Comparison of ENCODE assay signal across 12 mouse cellular contexts in the genomic region with DNA sequence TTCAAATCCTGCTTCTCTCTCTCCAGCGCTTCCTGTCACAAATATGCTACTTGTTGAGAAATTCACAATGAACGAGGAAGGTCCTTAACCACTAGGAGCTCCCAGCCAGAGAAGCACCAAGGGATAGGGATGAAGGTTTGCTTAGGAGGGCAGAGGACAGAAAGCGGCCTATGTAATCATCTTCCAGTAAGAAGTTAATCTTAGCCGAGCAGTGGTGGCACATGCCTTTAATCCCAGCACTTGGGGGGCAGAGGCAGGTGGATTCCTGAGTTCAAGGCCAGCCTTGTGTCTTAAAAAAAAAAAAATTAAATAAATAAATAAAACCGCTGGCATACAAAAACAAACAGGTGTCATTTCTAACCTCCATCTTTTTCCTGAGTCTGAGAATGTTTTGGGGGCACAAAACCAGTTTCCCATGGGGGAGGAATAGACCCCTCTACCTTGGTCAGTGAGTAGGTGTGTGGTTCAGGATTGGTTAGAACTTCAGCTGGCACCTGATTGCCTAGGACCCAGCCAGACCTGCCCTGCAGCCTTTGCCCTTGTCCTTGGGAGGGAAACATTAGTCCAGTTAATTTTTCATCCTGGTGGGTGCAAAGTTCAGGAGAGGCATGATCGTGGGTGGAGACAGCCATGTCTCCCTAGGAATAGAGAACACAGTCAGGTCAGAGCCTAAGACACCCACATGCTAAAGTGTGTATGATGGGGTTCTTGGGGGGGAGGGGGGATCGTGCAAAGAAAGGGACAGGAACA. TPM values are rescaled to one million over a fixed set of nuclear protein-coding genes. Genes with fewer than 3 reads are reported as not detected.
DNase-seq lines count a peak whose midpoint lies in the region; ATAC-seq and TF ChIP-seq lines count a peak whose summit lies in the region.
"Had no signal": no experiment of that assay in that cellular context is flagged by ENCODE, and none has a peak within 500 bp of the region (broad histone marks: within the 10 kb centered on the region; RNA-seq: fewer than 3 reads in every experiment).

No protein-coding gene starts in this region.

- peaks cover 5% of the 10 kb centered on the region for H3K9me3 ChIP-seq in erythroblast, embryonic 14.5 days (ENCODE audit: control insufficient read depth, low read length)
- 0 out of 2 replicates have a peak, but pooled peaks cover 5% of the 10 kb centered on the region for H3K9me3 ChIP-seq in limb, embryonic 12.5 days
- H3K9me3 ChIP-seq in midbrain, postnatal 0 days (ENCODE audit: low read length) = no peaks in the 10 kb centered on the region
- H3K9me3 ChIP-seq: embryonic facial prominence, embryonic 12.5 days had no signal

- DNase-seq in thymus, postnatal 0 days (ENCODE audit: low spot score) = peak; percentile 20
- no peak for DNase-seq in thymus, postnatal 14 days
- DNase-seq in yolk sac, embryonic 10.5 days (ENCODE audit: low spot score) = peak; percentile 76
- DNase-seq in T-cell, adult 2 months (ENCODE audit: low spot score) = no peak
- DNase-seq in midbrain, postnatal 0 days (ENCODE audit: low spot score) = no peak
- DNase-seq: cerebellum, adult 9-11 months; lung, postnatal 36 days had no signal

- WGBS in limb, embryonic 12.5 days = 84% methylated on average over 7 of the region's 7 CpGs
- 76% methylated on average over 7 of the region's 7 CpGs for whole genome bisulfite sequencing in midbrain, postnatal 0 days

- no peaks in the 10 kb centered on the region; the same call in 1 of the 2 replicates for H3K36me3 ChIP-seq in erythroblast, embryonic 14.5 days (ENCODE audit: control insufficient read depth)
- no peaks in the 10 kb centered on the region for H3K36me3 ChIP-seq in limb, embryonic 12.5 days
- no peaks in the 10 kb centered on the region for H3K36me3 ChIP-seq in midbrain, postnatal 0 days (ENCODE audit: insufficient read depth, low read length)
- H3K36me3 ChIP-seq: embryonic facial prominence, embryonic 12.5 days had no signal

- H3K4me1 ChIP-seq in erythroblast, embryonic 14.5 days (ENCODE audit: control insufficient read depth) = peaks cover 56% of the 10 kb centered on the region
- peaks cover 28% of the 10 kb centered on the region for H3K4me1 ChIP-seq in limb, embryonic 12.5 days (replicated peaks)
- H3K4me1 ChIP-seq in midbrain, postnatal 0 days (ENCODE audit: insufficient read depth, low read length) = peaks cover 5% of the 10 kb centered on the region; the same call in 1 of the 2 replicates

- H3K27me3 ChIP-seq in erythroblast, embryonic 14.5 days (ENCODE audit: control insufficient read depth) = no peaks in the 10 kb centered on the region
- no peaks in the 10 kb centered on the region for H3K27me3 ChIP-seq in limb, embryonic 12.5 days
- no peaks in the 10 kb centered on the region for H3K27me3 ChIP-seq in midbrain, postnatal 0 days (ENCODE audit: insufficient read depth, low read length)
- H3K27me3 ChIP-seq: embryonic facial prominence, embryonic 12.5 days had no signal

- H3K4me3 ChIP-seq in erythroblast, embryonic 14.5 days (replicated peaks) = peak overlapping the region; percentile 82
- no peak overlapping the region for H3K4me3 ChIP-seq in limb, embryonic 12.5 days (replicated peaks)
- no peak overlapping the region for H3K4me3 ChIP-seq in midbrain, postnatal 0 days (ENCODE audit: low read depth, low read length)
- H3K4me3 ChIP-seq: myocyte had no signal

- H3K4me2 ChIP-seq in limb, embryonic 12.5 days = peak overlapping the region; percentile 83
- H3K4me2 ChIP-seq in midbrain, postnatal 0 days (ENCODE audit: low read depth, low read length, poor library complexity, severe bottlenecking) = no peak overlapping the region

- ATAC-seq in erythroblast, adult 5-6 weeks (replicated peaks; ENCODE audit: low FRiP score, poor library complexity, severe bottlenecking) = no peak
- ATAC-seq in limb, embryonic 12.5 days (ENCODE audit: insufficient number of reproducible peaks, insufficient read depth, low FRiP score, low TSS enrichment, low read depth) = no peak
- ATAC-seq in midbrain, postnatal 0 days (ENCODE audit: low FRiP score) = no peak

- peak overlapping the region; percentile 99; the same call in 1 of the 2 replicates for H3K27ac ChIP-seq in limb, embryonic 12.5 days
- H3K27ac ChIP-seq in midbrain, postnatal 0 days (ENCODE audit: low read depth, low read length) = no peak overlapping the region

- H3K9ac ChIP-seq in limb, embryonic 12.5 days (replicated peaks) = no peak overlapping the region
- no peak overlapping the region for H3K9ac ChIP-seq in midbrain, postnatal 0 days (replicated peaks; ENCODE audit: low read length, poor library complexity, severe bottlenecking)

- TF ChIP-seq CTCF in midbrain, postnatal 0 days (IDR thresholded peaks at IDR 0.05) = no peak

RNA-seq across cellular contexts. Expression of gene Smad3, which starts 2.4 kb away (rescaled TPM):
- 0.06 and 0.24 TPM in 2 replicates for polyA plus RNA-seq in erythroblast, embryonic 14.5 days (2012)
- total RNA-seq in erythroblast, adult 5-6 weeks (2015; ENCODE audit: low replicate concordance) = 3.5 and 14.6 TPM in 2 replicates
- total RNA-seq in erythroblast, adult 5-6 weeks (2017; ENCODE audit: low replicate concordance) = 2.7 and 2.8 TPM in 2 replicates
- polyA plus RNA-seq in thymus, postnatal 0 days (2015; fragmentation: Nextera tagmentation; extraction: Ambion mirVana) = 18.5 and 21.1 TPM in 2 replicates
- 39.9 and 43.4 TPM in 2 replicates for polyA plus RNA-seq in limb, embryonic 12.5 days (2016; fragmentation: Nextera tagmentation; extraction: Ambion mirVana)
- 13.2 and 20.6 TPM in 2 replicates for total RNA-seq in midbrain, postnatal 0 days (2014; rRNA removed)
- 4.0 TPM in 2 replicates for polyA plus RNA-seq in midbrain, postnatal 0 days (2015; fragmentation: Nextera tagmentation; extraction: Ambion mirVana)

Comparison
In these comparisons a context has a peak if more than half of its experiments do, and no peak if none do; other contexts are left out.
1. DNase-seq: peak in thymus, postnatal 0 days (single experiment) and yolk sac, embryonic 10.5 days (single experiment); none in thymus, postnatal 14 days (single experiment), T-cell, adult 2 months (single experiment) and midbrain, postnatal 0 days (single experiment).